Mouse (Mus musculus) liver (tissue): ENCODE results near the gene Armh2.
"Not testable (repeated sequence)": the region's sequence is repeated elsewhere in the genome, so short reads cannot be mapped to it uniquely, and the experiment has no call there.

Experiments used
- DNase-seq: peaks from one replicate; pipeline ENCODE4 v3.0.0-alpha.2; 2020; ENCODE audit warnings: mixed read lengths

Gene Armh2

GRCm38 (mm10) chr13:24759451-24759850, 18.4 kb downstream of the Armh2 start:
- no peak for DNase-seq

GRCm38 (mm10) chr13:24760351-24760870, 19.4 kb downstream of the Armh2 start:
- no peak for DNase-seq

- no peak for DNase-seq
Measured at GRCm38 (mm10) chr13:24761083-24761402, 20.0 kb downstream of the Armh2 start.

- DNase-seq = peak; percentile 95
Measured at GRCm38 (mm10) chr13:24761403-24762227, 20.6 kb downstream of the Armh2 start, which contains the start of gene Gmnn. Gmnn (minus strand) TSS chr13:24761923.

- no peak for DNase-seq
Measured at GRCm38 (mm10) chr13:24762254-24762653, 21.2 kb downstream of the Armh2 start.

- DNase-seq = not testable (repeated sequence)
Measured at GRCm38 (mm10) chr13:24767809-24768208, 26.8 kb downstream of the Armh2 start.

- DNase-seq = not testable (repeated sequence)
Measured at GRCm38 (mm10) chr13:24771482-24771881, 30.4 kb downstream of the Armh2 start.

GRCm38 (mm10) chr13:24776146-24776844, 35.3 kb downstream of the Armh2 start:
- DNase-seq = peak; percentile 59

GRCm38 (mm10) chr13:24778026-24778425, 37.0 kb downstream of the Armh2 start:
- DNase-seq = no peak

- DNase-seq = no peak
Measured at GRCm38 (mm10) chr13:24778706-24779380, 37.8 kb downstream of the Armh2 start.

GRCm38 (mm10) chr13:24781916-24782315, 40.9 kb downstream of the Armh2 start:
- DNase-seq = no peak

GRCm38 (mm10) chr13:24786014-24786490, 45.0 kb downstream of the Armh2 start:
- no peak for DNase-seq

GRCm38 (mm10) chr13:24787477-24787876, 46.4 kb downstream of the Armh2 start:
- DNase-seq = no peak

GRCm38 (mm10) chr13:24791349-24791748, 50.3 kb downstream of the Armh2 start:
- peak; percentile 31 for DNase-seq

GRCm38 (mm10) chr13:24792411-24793045, 51.5 kb downstream of the Armh2 start:
- no peak for DNase-seq
